Mouse (Mus musculus) hindbrain, embryonic 16.5 days (tissue): ENCODE data around the gene Tmem8b. TPM values are rescaled to one million over a fixed set of nuclear protein-coding genes. Genes with fewer than 3 reads are reported as not detected.

Experiments used
- ATAC-seq: fragments of 200-750 bp; cut with Nextera tagmentation; 2 replicates; pipeline ENCODE4 v1.8.0; 2017; ENCODE audit warnings: moderate TSS enrichment, moderate library complexity
- H3K27ac ChIP-seq: fragments of 300-500 bp; sonication (generic); 2 replicates; pipeline ENCODE4 v1.5.1; 2014; ENCODE audit warnings: low read depth, mild to moderate bottlenecking, control low read depth, low read length, moderate library complexity
- H3K27me3 ChIP-seq: fragments of 300-500 bp; sonication (generic); replicated peaks from 2 replicates; pipeline ENCODE4 v1.6.1; 2014; ENCODE audit warnings: low read length; ENCODE audit not compliant: control insufficient read depth, insufficient read depth
- H3K36me3 ChIP-seq: fragments of 300-500 bp; sonication (generic); 2 replicates; pipeline ENCODE4 v1.6.1; 2014; ENCODE audit warnings: mild to moderate bottlenecking, low read length, moderate library complexity, mixed read lengths; ENCODE audit not compliant: control insufficient read depth, insufficient read depth
- H3K4me1 ChIP-seq: fragments of 300-500 bp; sonication (generic); 2 replicates; pipeline ENCODE4 v1.6.1; 2014; ENCODE audit warnings: low read depth, low read length; ENCODE audit not compliant: control insufficient read depth, insufficient read depth
- H3K4me2 ChIP-seq: fragments of 300-500 bp; sonication (generic); 2 replicates; pipeline ENCODE4 v1.6.1; 2014; ENCODE audit warnings: mild to moderate bottlenecking, low read length, control low read depth, moderate library complexity
- H3K4me3 ChIP-seq: fragments of 300-500 bp; sonication (generic); 2 replicates; pipeline ENCODE4 v1.5.1; 2014; ENCODE audit warnings: mild to moderate bottlenecking, low read length, control low read depth, moderate library complexity
- H3K9ac ChIP-seq: fragments of 300-500 bp; sonication (generic); 2 replicates; pipeline ENCODE4 v1.6.1; 2014; ENCODE audit warnings: low read depth, mild to moderate bottlenecking, control low read depth, low read length, moderate library complexity
- H3K9me3 ChIP-seq: fragments of 300-500 bp; sonication (generic); 2 replicates; pipeline ENCODE4 v1.6.1; 2014; ENCODE audit warnings: mild to moderate bottlenecking, low read length, moderate library complexity; ENCODE audit not compliant: control insufficient read depth
- WGBS: fragments of 180-500 bp; shearing (Covaris S2); extraction: QIAGEN DNeasy Blood & Tissue Kit; methylation state at CpG from one replicate; pipeline ENCODE4 v1.1.7; 2014; 5-methylcytosine and 5-hydroxymethylcytosine counted together
- polyA plus RNA-seq: library from polyadenylated mRNA; unstranded; fragments of >200 nt; fragmentation: Nextera tagmentation; extraction: Ambion mirVana; gene quantifications from 2 replicates; pipeline ENCODE4 v1.2.1, GENCODE M21; 2015

Tmem8b gene
- polyA plus RNA-seq, 1 experiment from 2014 or later = 12.0 TPM

- H3K36me3 ChIP-seq = peaks cover 61% of the 10 kb centered on the region
- 93% methylated on average over 6 of the region's 6 CpGs for WGBS
- no peak for ATAC-seq
- no peaks in the 10 kb centered on the region for H3K27me3 ChIP-seq
- H3K4me2 ChIP-seq = no peak overlapping the region
- no peaks in the 10 kb centered on the region for H3K4me1 ChIP-seq
- H3K9me3 ChIP-seq = no peaks in the 10 kb centered on the region
- no peak overlapping the region for H3K4me3 ChIP-seq
- no peak overlapping the region for H3K9ac ChIP-seq
- H3K27ac ChIP-seq = no peak overlapping the region
These were observed 9.8 kb downstream of the Tmem8b start for GRCm38 (mm10) chr4:43678541-43678940.

GRCm38 (mm10) chr4:43679416-43680043, 10.8 kb downstream of the Tmem8b start:
- H3K4me1 ChIP-seq = no peaks in the 10 kb centered on the region
- no peak for ATAC-seq
- no peak overlapping the region for H3K9ac ChIP-seq
- no peak overlapping the region for H3K4me2 ChIP-seq
- H3K36me3 ChIP-seq = peaks cover 54% of the 10 kb centered on the region
- H3K9me3 ChIP-seq = no peaks in the 10 kb centered on the region
- H3K27me3 ChIP-seq = no peaks in the 10 kb centered on the region
- WGBS = 90% methylated on average over 7 of the region's 7 CpGs
- H3K4me3 ChIP-seq = no peak overlapping the region
- no peak overlapping the region for H3K27ac ChIP-seq

- Histone ChIP-seq H3K9me3 (no peaks in the 10 kb centered on the region), H3K4me1 (no peaks in the 10 kb centered on the region), H3K4me2 (no peak overlapping the region), H3K9ac (no peak overlapping the region), H3K36me3 (peaks cover 26% of the 10 kb centered on the region), H3K4me3 (no peak overlapping the region), H3K27me3 (no peaks in the 10 kb centered on the region), H3K27ac (no peak overlapping the region)
- ATAC-seq = no peak
- WGBS = 89% methylated on average over 17 of the region's 17 CpGs
These were observed 21.2 kb downstream of the Tmem8b start for GRCm38 (mm10) chr4:43690021-43690420.

GRCm38 (mm10) chr4:43691026-43691425, 22.3 kb downstream of the Tmem8b start:
- Histone ChIP-seq H3K4me3 (no peak overlapping the region), H3K4me2 (no peak overlapping the region), H3K27ac (no peak overlapping the region), H3K9ac (no peak overlapping the region), H3K36me3 (peaks cover 18% of the 10 kb centered on the region), H3K4me1 (no peaks in the 10 kb centered on the region), H3K27me3 (no peaks in the 10 kb centered on the region), H3K9me3 (no peaks in the 10 kb centered on the region)
- WGBS = 89% methylated on average over 5 of the region's 5 CpGs
- no peak for ATAC-seq

- H3K36me3 ChIP-seq = peaks cover 13% of the 10 kb centered on the region
- no peak overlapping the region for H3K4me3 ChIP-seq
- H3K4me1 ChIP-seq = no peaks in the 10 kb centered on the region
- no peak for ATAC-seq
- H3K9ac ChIP-seq = no peak overlapping the region
- H3K9me3 ChIP-seq = no peaks in the 10 kb centered on the region
- 81% methylated on average over 5 of the region's 5 CpGs for WGBS
- H3K27ac ChIP-seq = no peak overlapping the region
- no peak overlapping the region for H3K4me2 ChIP-seq
- no peaks in the 10 kb centered on the region for H3K27me3 ChIP-seq
These were observed 25.1 kb downstream of the Tmem8b start for GRCm38 (mm10) chr4:43693806-43694241.

- no peak overlapping the region for H3K4me2 ChIP-seq
- 90% methylated on average over 1 of the region's 1 CpGs for WGBS
- ATAC-seq = no peak
- H3K4me1 ChIP-seq = no peaks in the 10 kb centered on the region
- H3K27ac ChIP-seq = no peak overlapping the region
- no peak overlapping the region for H3K4me3 ChIP-seq
- peaks cover 5% of the 10 kb centered on the region for H3K36me3 ChIP-seq
- H3K9ac ChIP-seq = no peak overlapping the region
- no peaks in the 10 kb centered on the region for H3K9me3 ChIP-seq
- no peaks in the 10 kb centered on the region for H3K27me3 ChIP-seq
These were observed 25.9 kb downstream of the Tmem8b start for GRCm38 (mm10) chr4:43694439-43695248.

GRCm38 (mm10) chr4:43695249-43695671, 26.5 kb downstream of the Tmem8b start:
- H3K27ac ChIP-seq = no peak overlapping the region
- no peak overlapping the region for H3K4me3 ChIP-seq
- H3K9ac ChIP-seq = no peak overlapping the region
- H3K4me2 ChIP-seq = no peak overlapping the region
- ATAC-seq = no peak
- 32% methylated on average over 9 of the region's 9 CpGs for WGBS
- no peaks in the 10 kb centered on the region for H3K9me3 ChIP-seq
- no peaks in the 10 kb centered on the region; the same call in 1 of the 2 replicates for H3K36me3 ChIP-seq
- H3K27me3 ChIP-seq = no peaks in the 10 kb centered on the region
- no peaks in the 10 kb centered on the region for H3K4me1 ChIP-seq

- Histone ChIP-seq H3K4me3 (no peak overlapping the region), H3K36me3 (no peaks in the 10 kb centered on the region), H3K27me3 (no peaks in the 10 kb centered on the region), H3K4me1 (no peaks in the 10 kb centered on the region), H3K4me2 (no peak overlapping the region), H3K27ac (no peak overlapping the region), H3K9ac (no peak overlapping the region), H3K9me3 (no peaks in the 10 kb centered on the region)
- 83% methylated on average over 13 of the region's 13 CpGs for WGBS
- ATAC-seq = 0 out of 2 replicates have a peak, but pooled peaks have one; percentile 16
These were observed 27.8 kb downstream of the Tmem8b start for GRCm38 (mm10) chr4:43696561-43696960.

- no peak within 1 kb of the TSS for H3K27ac ChIP-seq
- H3K9me3 ChIP-seq = no peaks in the 10 kb centered on the region
- no peak within 1 kb of the TSS for H3K9ac ChIP-seq
- no peaks in the 10 kb centered on the region for H3K4me1 ChIP-seq
- H3K4me2 ChIP-seq = no peak within 1 kb of the TSS
- no peak within 1 kb of the TSS for H3K4me3 ChIP-seq
- no peaks in the 10 kb centered on the region for H3K36me3 ChIP-seq
- no peak for ATAC-seq
- no peaks in the 10 kb centered on the region; the same call in 1 of the 2 replicates for H3K27me3 ChIP-seq
- 94% methylated on average over 6 of the region's 6 CpGs for WGBS
These were observed 31.9 kb downstream of the Tmem8b start, which contains the start of gene Olfr70 for GRCm38 (mm10) chr4:43700707-43701106. TSS of gene Olfr70 (minus strand) at chr4:43700807.
